In genomic region chr5:125274773-125275172, GRCm38 (mm10) we compare ENCODE assay signal across 22 mouse cellular contexts.
DNase-seq lines count a peak whose midpoint lies in the region; ATAC-seq and TF ChIP-seq lines count a peak whose summit lies in the region.
"Had no signal": no experiment of that assay in that cellular context is flagged by ENCODE, and none has a peak within 500 bp of the region (broad histone marks: within the 10 kb centered on the region; RNA-seq: fewer than 3 reads in every experiment).

No protein-coding gene starts in this region.

- H3K27me3 ChIP-seq in heart, embryonic 13.5 days (replicated peaks), result no peaks in the 10 kb centered on the region
- no peaks in the 10 kb centered on the region for H3K27me3 ChIP-seq in liver, postnatal 0 days (ENCODE audit: insufficient read depth, low read length)
- H3K27me3 ChIP-seq in liver, embryonic 11.5 days (replicated peaks; ENCODE audit: control insufficient read depth, insufficient read depth, low read length), result no peaks in the 10 kb centered on the region
- no peaks in the 10 kb centered on the region for H3K27me3 ChIP-seq in MEL (ENCODE audit: control insufficient read depth in 1 of 2, insufficient read depth in 2 of 2, low read length in 2 of 2)
- H3K27me3 ChIP-seq: forebrain, embryonic 15.5 days; limb, embryonic 12.5 days; neural tube, embryonic 13.5 days had no signal

- no peak overlapping the region for H3K9ac ChIP-seq in heart, embryonic 13.5 days
- H3K9ac ChIP-seq in liver, postnatal 0 days (replicated peaks), result no peak overlapping the region
- no peak overlapping the region for H3K9ac ChIP-seq in liver, embryonic 11.5 days (ENCODE audit: low read depth, low read length)
- no peak overlapping the region for H3K9ac ChIP-seq in MEL (ENCODE audit: control insufficient read depth, low read depth, low read length, poor library complexity, severe bottlenecking)
- H3K9ac ChIP-seq: forebrain, embryonic 15.5 days; hindbrain, embryonic 12.5 days; liver, embryonic 14.5 days; neural tube, embryonic 13.5 days had no signal

- 89% methylated on average over 3 of the region's 3 CpGs for WGBS in heart, embryonic 13.5 days
- 63% methylated on average over 3 of the region's 3 CpGs for WGBS in liver, postnatal 0 days (ENCODE audit: insufficient replicate concordance)
- WGBS in liver, embryonic 11.5 days, result 89% methylated on average over 3 of the region's 3 CpGs

- H3K79me2 ChIP-seq in MEL (ENCODE audit: control insufficient read depth, insufficient read depth, low read length, poor library complexity), result no peaks in the 10 kb centered on the region

- no peak overlapping the region for H3K4me2 ChIP-seq in heart, embryonic 13.5 days
- no peak overlapping the region for H3K4me2 ChIP-seq in liver, postnatal 0 days (ENCODE audit: low read depth, low read length)
- H3K4me2 ChIP-seq in liver, embryonic 11.5 days, result no peak overlapping the region
- H3K4me2 ChIP-seq: forebrain, embryonic 15.5 days; hindbrain, embryonic 12.5 days; limb, embryonic 12.5 days; neural tube, embryonic 13.5 days had no signal

- H3K9me3 ChIP-seq in heart, embryonic 13.5 days, result no peaks in the 10 kb centered on the region
- H3K9me3 ChIP-seq in liver, postnatal 0 days (ENCODE audit: low read length), result no peaks in the 10 kb centered on the region
- no peaks in the 10 kb centered on the region; the same call in 1 of the 2 replicates for H3K9me3 ChIP-seq in liver, embryonic 11.5 days (ENCODE audit: control insufficient read depth, low read length)
- H3K9me3 ChIP-seq in MEL (replicated peaks; ENCODE audit: insufficient read depth, low read length), result no peaks in the 10 kb centered on the region
- H3K9me3 ChIP-seq: embryonic facial prominence, embryonic 10.5 days; forebrain, embryonic 15.5 days; hindbrain, embryonic 12.5 days; limb, embryonic 12.5 days; midbrain, embryonic 10.5 days; neural tube, embryonic 13.5 days had no signal

- peak overlapping the region; percentile 50; the same call in 1 of the 2 replicates for H3K27ac ChIP-seq in heart, embryonic 13.5 days (replicated peaks)
- H3K27ac ChIP-seq in liver, postnatal 0 days (ENCODE audit: low read depth), result peak overlapping the region; percentile 70
- no peak overlapping the region for H3K27ac ChIP-seq in liver, embryonic 11.5 days (ENCODE audit: low read depth, low read length)
- no peak overlapping the region for H3K27ac ChIP-seq in MEL (ENCODE audit: control insufficient read depth, low read depth, low read length)
- H3K27ac ChIP-seq: embryonic facial prominence, embryonic 10.5 days; forebrain, embryonic 15.5 days; hindbrain, embryonic 12.5 days; limb, embryonic 12.5 days; liver, embryonic 14.5 days; midbrain, embryonic 10.5 days; neural tube, embryonic 13.5 days had no signal

- intact Hi-C loops in heart, postnatal 25 days (cut with DNase I), result no loop called here
- intact Hi-C loops in left cerebral cortex, postnatal 36 days (cut with DNase I), result loop anchor here (5.0 kb wide), 2 partner anchors 93 to 257 kb away; no protein-coding TSS in a partner anchor

- TF ChIP-seq EP300 in liver, postnatal 0 days (IDR thresholded peaks at IDR 0.05; ENCODE audit: low read depth), result no peak
- TF ChIP-seq EP300 in MEL (IDR thresholded peaks at IDR 0.05; ENCODE audit: low read depth in 1 of 2, low read length in 2 of 2), result no peak

- no peak for TF ChIP-seq POLR2A in MEL (IDR thresholded peaks at IDR 0.05; ENCODE audit: control insufficient read depth in 1 of 2, insufficient read depth in 1 of 2, low read depth in 1 of 2, low read length in 2 of 2, poor library complexity in 1 of 2)

- TF ChIP-seq RAD21 in MEL (IDR thresholded peaks at IDR 0.05; ENCODE audit: low read depth, low read length), result no peak

- DNase-seq in heart, postnatal 25 days (ENCODE audit: low spot score), result no peak
- DNase-seq in liver, postnatal 0 days, result no peak
- no peak for DNase-seq in liver, embryonic 11.5 days (ENCODE audit: low spot score)
- DNase-seq in MEL (ENCODE audit: low read depth, low spot score), result no peak
- DNase-seq in layer of hippocampus, postnatal 36 days, result no peak
- DNase-seq in left cerebral cortex, postnatal 36 days (ENCODE audit: low spot score in 2 of 2), result no peak
- DNase-seq: cerebellum, postnatal 10 days; gastrocnemius, postnatal 10 days; lung, postnatal 4 days had no signal

- H3K4me1 ChIP-seq in heart, embryonic 13.5 days, result peaks cover 48% of the 10 kb centered on the region
- peaks cover 18% of the 10 kb centered on the region for H3K4me1 ChIP-seq in liver, postnatal 0 days (ENCODE audit: insufficient read depth)
- H3K4me1 ChIP-seq in liver, embryonic 11.5 days (replicated peaks; ENCODE audit: control insufficient read depth, insufficient read depth, low read length), result peaks cover 8% of the 10 kb centered on the region; the same call in 1 of the 2 replicates
- H3K4me1 ChIP-seq in MEL (ENCODE audit: control insufficient read depth in 1 of 2, insufficient read depth in 2 of 2, low read length in 2 of 2), result peaks cover 2 to 13% of the 10 kb centered on the region in 2 experiments

- TF ChIP-seq CTCF in liver, postnatal 0 days (IDR thresholded peaks at IDR 0.05; ENCODE audit: low read depth), result no peak
- TF ChIP-seq CTCF in MEL (IDR thresholded peaks at IDR 0.05 in 2 of 3, conservative IDR thresholded peaks at IDR 0.05 in 1 of 3; ENCODE audit: control insufficient read depth in 1 of 3, insufficient read depth in 1 of 3, low read depth in 2 of 3, low read length in 3 of 3, poor library complexity in 1 of 3, severe bottlenecking in 1 of 3), result no peak

- H3K36me3 ChIP-seq in heart, embryonic 13.5 days, result peaks cover 16% of the 10 kb centered on the region
- peaks cover 16% of the 10 kb centered on the region for H3K36me3 ChIP-seq in liver, postnatal 0 days (replicated peaks; ENCODE audit: insufficient read depth, low read length)
- peaks cover 10% of the 10 kb centered on the region; the same call in 1 of the 2 replicates for H3K36me3 ChIP-seq in liver, embryonic 11.5 days (ENCODE audit: control insufficient read depth, insufficient read depth, low read length)
- peaks cover 0 to 5% of the 10 kb centered on the region in 2 experiments; a peak in 3 of 4 replicates for H3K36me3 ChIP-seq in MEL (ENCODE audit: control insufficient read depth in 1 of 2, insufficient read depth in 2 of 2, low read length in 2 of 2)
- H3K36me3 ChIP-seq: forebrain, embryonic 15.5 days; hindbrain, embryonic 12.5 days; limb, embryonic 12.5 days; neural tube, embryonic 13.5 days had no signal

- no peak for ATAC-seq in heart, embryonic 13.5 days (ENCODE audit: extremely low read depth, insufficient number of reproducible peaks, low FRiP score, low TSS enrichment)
- no peak for ATAC-seq in liver, postnatal 0 days
- ATAC-seq in liver, embryonic 11.5 days (replicated peaks; ENCODE audit: low FRiP score), result no peak
- ATAC-seq: activated CD4-positive, CD25-positive, alpha-beta regulatory T cell, adult 4 months; forebrain, embryonic 15.5 days; intestine, postnatal 0 days; midbrain, embryonic 16.5 days had no signal

- no peak overlapping the region for H3K4me3 ChIP-seq in heart, embryonic 13.5 days
- H3K4me3 ChIP-seq in liver, postnatal 0 days (ENCODE audit: low read depth, low read length), result no peak overlapping the region
- no peak overlapping the region for H3K4me3 ChIP-seq in liver, embryonic 11.5 days (ENCODE audit: low read depth, low read length)
- H3K4me3 ChIP-seq in MEL (ENCODE audit: control insufficient read depth in 1 of 2, insufficient read depth in 1 of 2, low read depth in 2 of 2, low read length in 2 of 2), result no peak overlapping the region
- H3K4me3 ChIP-seq: embryonic facial prominence, embryonic 10.5 days; forebrain, embryonic 15.5 days; hindbrain, embryonic 12.5 days; layer of hippocampus, adult 2 months; limb, embryonic 12.5 days; midbrain, embryonic 10.5 days; myocyte; neural tube, embryonic 13.5 days had no signal

TF ChIP-seq in MEL, 35 proteins besides CTCF, POLR2A, EP300 and RAD21:
- TF ChIP-seq NRF1 (IDR thresholded peaks at IDR 0.05; ENCODE audit: insufficient read depth, low read depth, low read length, poor library complexity, severe bottlenecking) (no peak), TBP (IDR thresholded peaks at IDR 0.05; ENCODE audit: low read depth, low read length) (peak; percentile 86), GATA1 (IDR thresholded peaks at IDR 0.05; ENCODE audit: low read depth, low read length) (no peak)

Comparison
In these comparisons a context has a peak if more than half of its experiments do, and no peak if none do; other contexts are left out.
1. H3K27ac ChIP-seq: peak in heart, embryonic 13.5 days (single experiment) and liver, postnatal 0 days (single experiment); none in liver, embryonic 11.5 days (single experiment) and MEL (single experiment).